Comparison of ENCODE assay signal across 8 mouse cellular contexts in genomic region chr14:29267233-29267874, GRCm38 (mm10).
A peak's percentile ranks its signal among the peaks of the same experiment; 100 is the strongest.
DNase-seq lines count a peak whose midpoint lies in the region; ATAC-seq and TF ChIP-seq lines count a peak whose summit lies in the region.
"Had no signal": no experiment of that assay in that cellular context is flagged by ENCODE, and none has a peak within 500 bp of the region (broad histone marks: within the 10 kb centered on the region; RNA-seq: fewer than 3 reads in every experiment).

No protein-coding gene starts in this region.

- no peaks in the 10 kb centered on the region for H3K27me3 ChIP-seq in kidney, embryonic 16.5 days (ENCODE audit: insufficient read depth, low read length)
- no peaks in the 10 kb centered on the region; the same call in 1 of the 2 replicates for H3K27me3 ChIP-seq in hindbrain, embryonic 11.5 days (ENCODE audit: control insufficient read depth, insufficient read depth, low read length)
- H3K27me3 ChIP-seq: neural tube, embryonic 12.5 days had no signal

- TF ChIP-seq CTCF in brain, embryonic 14.5 days (IDR thresholded peaks at IDR 0.05; ENCODE audit: borderline replicate concordance, extremely low read depth, insufficient read depth, insufficient read length), result peak; percentile 58; the same call in 1 of the 2 replicates

- H3K4me1 ChIP-seq in kidney, embryonic 16.5 days (ENCODE audit: insufficient read depth, low read length), result peaks cover 9% of the 10 kb centered on the region; the same call in 1 of the 2 replicates
- peaks cover 2% of the 10 kb centered on the region; the same call in 1 of the 2 replicates for H3K4me1 ChIP-seq in hindbrain, embryonic 11.5 days (replicated peaks; ENCODE audit: control insufficient read depth, insufficient read depth, low read length)

- WGBS in kidney, embryonic 16.5 days, result 49% methylated on average over 5 of the region's 5 CpGs
- 52% methylated on average over 5 of the region's 5 CpGs for WGBS in hindbrain, embryonic 11.5 days

- no peaks in the 10 kb centered on the region for H3K36me3 ChIP-seq in kidney, embryonic 16.5 days (ENCODE audit: insufficient read depth, low read length)
- no peaks in the 10 kb centered on the region for H3K36me3 ChIP-seq in hindbrain, embryonic 11.5 days (ENCODE audit: control insufficient read depth, insufficient read depth, low read length)
- H3K36me3 ChIP-seq: neural tube, embryonic 12.5 days had no signal

- ATAC-seq in kidney, embryonic 16.5 days (ENCODE audit: low FRiP score, low TSS enrichment), result no peak; the same call in 1 of the 2 replicates
- ATAC-seq in hindbrain, embryonic 11.5 days (ENCODE audit: low FRiP score), result no peak

- H3K9me3 ChIP-seq in kidney, embryonic 16.5 days (ENCODE audit: low read length), result no peaks in the 10 kb centered on the region
- no peaks in the 10 kb centered on the region for H3K9me3 ChIP-seq in hindbrain, embryonic 11.5 days (ENCODE audit: control insufficient read depth, low read length)
- H3K9me3 ChIP-seq: neural tube, embryonic 12.5 days had no signal

- TF ChIP-seq POLR2A in brain, embryonic 14.5 days (IDR thresholded peaks at IDR 0.05; ENCODE audit: borderline replicate concordance, extremely low read depth, insufficient read depth, insufficient read length, poor library complexity, severe bottlenecking), result no peak

- H3K27ac ChIP-seq in kidney, embryonic 16.5 days (ENCODE audit: low read length), result no peak overlapping the region
- no peak overlapping the region for H3K27ac ChIP-seq in hindbrain, embryonic 11.5 days (ENCODE audit: low read depth, low read length)
- H3K27ac ChIP-seq: neural tube, embryonic 12.5 days had no signal

- DNase-seq in kidney, postnatal 10 days, result peak; percentile 38
- DNase-seq in brain, embryonic 14.5 days (ENCODE audit: low read depth), result peak; percentile 56
- DNase-seq in hindbrain, embryonic 11.5 days (ENCODE audit: low spot score), result peak; percentile 50
- DNase-seq in lung, postnatal 36 days, result peak; percentile 43
- DNase-seq in urinary bladder, adult 18-20 months (ENCODE audit: low spot score in 2 of 2), result no peak
- no peak for DNase-seq in left cerebral cortex, adult 8-10 months (ENCODE audit: low spot score in 2 of 2)

- H3K4me2 ChIP-seq in kidney, embryonic 16.5 days (replicated peaks; ENCODE audit: low read depth, low read length), result no peak overlapping the region
- H3K4me2 ChIP-seq in hindbrain, embryonic 11.5 days (replicated peaks; ENCODE audit: low read depth, low read length), result no peak overlapping the region
- H3K4me2 ChIP-seq: neural tube, embryonic 12.5 days had no signal

- H3K9ac ChIP-seq in kidney, embryonic 16.5 days (replicated peaks; ENCODE audit: low read length), result no peak overlapping the region
- H3K9ac ChIP-seq in hindbrain, embryonic 11.5 days (ENCODE audit: low read depth, low read length), result no peak overlapping the region
- H3K9ac ChIP-seq: neural tube, embryonic 12.5 days had no signal

- H3K4me3 ChIP-seq in kidney, embryonic 16.5 days (ENCODE audit: low read length), result no peak overlapping the region
- H3K4me3 ChIP-seq in hindbrain, embryonic 11.5 days (ENCODE audit: low read depth, low read length), result no peak overlapping the region
- H3K4me3 ChIP-seq: neural tube, embryonic 12.5 days had no signal

Comparison
In these comparisons a context has a peak if more than half of its experiments do, and no peak if none do; other contexts are left out.
1. DNase-seq: peak in kidney, postnatal 10 days (single experiment), brain, embryonic 14.5 days (single experiment), hindbrain, embryonic 11.5 days (single experiment) and lung, postnatal 36 days (single experiment); none in urinary bladder, adult 18-20 months (0 of 2) and left cerebral cortex, adult 8-10 months (0 of 2).